Mouse (Mus musculus): ENCODE data around the gene Palm2. TPM values are rescaled to one million over a fixed set of nuclear protein-coding genes. Genes with fewer than 3 reads are reported as not detected.

Gene Palm2
- total RNA-seq, 2 experiments from 2014 or later = 48.4 to 64.2 TPM

GRCm38 (mm10) chr4:57569711-57570110 lies 135.7 kb downstream of the Palm2 start:
- peak; percentile 57 for DNase-seq

GRCm38 (mm10) chr4:57570229-57570628 lies 136.2 kb downstream of the Palm2 start:
- no peak for DNase-seq

- no peak for DNase-seq
Measured at GRCm38 (mm10) chr4:57574181-57574580, 140.1 kb downstream of the Palm2 start.

GRCm38 (mm10) chr4:57574646-57575045 lies 140.6 kb downstream of the Palm2 start:
- peak; percentile 36 for DNase-seq

GRCm38 (mm10) chr4:57575686-57576085 lies 141.6 kb downstream of the Palm2 start:
- no peak for DNase-seq

- DNase-seq = no peak
Measured at GRCm38 (mm10) chr4:57576095-57576494, 142.0 kb downstream of the Palm2 start.

- no peak for DNase-seq
Measured at GRCm38 (mm10) chr4:57579683-57580082, 145.6 kb downstream of the Palm2 start.

GRCm38 (mm10) chr4:57585281-57585800 lies 151.3 kb downstream of the Palm2 start:
- DNase-seq = no peak

GRCm38 (mm10) chr4:57586933-57587658 lies 153.0 kb downstream of the Palm2 start:
- DNase-seq = no peak

- no peak for DNase-seq
Measured at GRCm38 (mm10) chr4:57588356-57588755, 154.3 kb downstream of the Palm2 start.

GRCm38 (mm10) chr4:57592751-57593150 lies 158.7 kb downstream of the Palm2 start:
- no peak for DNase-seq

GRCm38 (mm10) chr4:57599946-57600345 lies 165.9 kb downstream of the Palm2 start:
- DNase-seq = no peak

- peak; percentile 47 for DNase-seq
Measured at GRCm38 (mm10) chr4:57600685-57601457, 166.8 kb downstream of the Palm2 start.

GRCm38 (mm10) chr4:57601458-57601835 lies 167.4 kb downstream of the Palm2 start:
- no peak for DNase-seq

GRCm38 (mm10) chr4:57601903-57602617 lies 168.0 kb downstream of the Palm2 start:
- no peak for DNase-seq

GRCm38 (mm10) chr4:57606258-57606657 lies 172.2 kb downstream of the Palm2 start:
- DNase-seq = peak; percentile 32

GRCm38 (mm10) chr4:57607247-57607942 lies 173.3 kb downstream of the Palm2 start:
- peak; percentile 96 for DNase-seq

GRCm38 (mm10) chr4:57611303-57612077 lies 177.4 kb downstream of the Palm2 start:
- DNase-seq = no peak

- no peak for DNase-seq
Measured at GRCm38 (mm10) chr4:57612716-57613115, 178.7 kb downstream of the Palm2 start.

- no peak for DNase-seq
Measured at GRCm38 (mm10) chr4:57614686-57615085, 180.6 kb downstream of the Palm2 start.

- no peak for DNase-seq
Measured at GRCm38 (mm10) chr4:57618743-57619142, 184.7 kb downstream of the Palm2 start.
